Mouse (Mus musculus): ENCODE data around the gene Foxp2.

GRCm38 (mm10) chr6:14952731-14953130 is 51.6 kb downstream of the Foxp2 start:
- TF ChIP-seq GATA1 (IDR thresholded peaks at IDR 0.05; ENCODE audit: low read length) (no peak), TAL1 (IDR thresholded peaks at IDR 0.05; ENCODE audit: low read length) (no peak)

Measured in erythroblast, embryonic 14.5 days (primary cell).